Mouse (Mus musculus): ENCODE measurements around the gene Lysmd4. TPM values are rescaled to one million over a fixed set of nuclear protein-coding genes. Genes with fewer than 3 reads are reported as not detected.

The Lysmd4 gene
- polyA plus RNA-seq, 1 experiment from 2014 or later: 12.2 TPM

DNA sequence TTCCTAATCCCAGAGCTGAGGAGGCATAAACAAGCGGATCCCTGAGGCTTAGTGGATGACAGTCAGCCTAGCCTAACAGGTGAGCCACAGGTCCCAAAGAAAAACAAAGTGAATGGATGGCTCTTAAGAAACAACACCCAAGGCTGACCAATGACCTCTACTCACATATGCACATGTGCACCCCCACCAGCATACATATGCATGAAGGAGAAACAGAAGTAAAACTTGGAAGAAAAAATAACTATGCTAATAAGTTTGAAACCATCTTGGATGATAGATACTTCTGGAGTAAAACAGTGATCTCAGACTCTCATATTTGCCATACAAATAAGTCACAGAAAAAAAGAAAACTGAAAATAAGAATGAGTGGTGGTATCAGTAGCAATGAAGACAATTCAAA, 122.1 kb downstream of the Lysmd4 start:
- Histone ChIP-seq H3K9me3 (no peaks in the 10 kb centered on the region), H3K4me1 (peaks cover 6% of the 10 kb centered on the region), H3K36me3 (peaks cover 18% of the 10 kb centered on the region), H3K9ac (no peak overlapping the region), H3K4me2 (no peak overlapping the region), H3K27ac (replicated peaks) (no peak overlapping the region), H3K27me3 (replicated peaks) (no peaks in the 10 kb centered on the region), H3K4me3 (no peak overlapping the region)
- ATAC-seq (ENCODE audit: extremely low read depth, insufficient number of reproducible peaks, low FRiP score, low TSS enrichment): no peak
- 96% methylated on average over 1 of the region's 1 CpGs for WGBS

GRCm38 (mm10) chr7:67352989-67353388, 130.6 kb downstream of the Lysmd4 start:
- H3K9me3 ChIP-seq: no peaks in the 10 kb centered on the region
- H3K27me3 ChIP-seq (replicated peaks): no peaks in the 10 kb centered on the region
- H3K27ac ChIP-seq (replicated peaks): no peak overlapping the region
- H3K9ac ChIP-seq: no peak overlapping the region
- no peak for ATAC-seq (ENCODE audit: extremely low read depth, insufficient number of reproducible peaks, low FRiP score, low TSS enrichment)
- no peak overlapping the region for H3K4me2 ChIP-seq
- peaks cover 13% of the 10 kb centered on the region for H3K36me3 ChIP-seq
- no peak overlapping the region for H3K4me3 ChIP-seq
- 68% methylated on average over 4 of the region's 4 CpGs for WGBS
- peaks cover 8% of the 10 kb centered on the region for H3K4me1 ChIP-seq

GRCm38 (mm10) chr7:67353667-67354066, 131.3 kb downstream of the Lysmd4 start:
- Histone ChIP-seq H3K4me1 (peaks cover 8% of the 10 kb centered on the region), H3K27ac (replicated peaks) (no peak overlapping the region), H3K4me2 (no peak overlapping the region), H3K4me3 (no peak overlapping the region), H3K36me3 (peaks cover 13% of the 10 kb centered on the region), H3K9me3 (no peaks in the 10 kb centered on the region), H3K9ac (no peak overlapping the region), H3K27me3 (replicated peaks) (no peaks in the 10 kb centered on the region)
- 84% methylated on average over 6 of the region's 6 CpGs for WGBS
- ATAC-seq (ENCODE audit: extremely low read depth, insufficient number of reproducible peaks, low FRiP score, low TSS enrichment): no peak

GRCm38 (mm10) chr7:67355870-67356269, 133.5 kb downstream of the Lysmd4 start:
- no peaks in the 10 kb centered on the region for H3K27me3 ChIP-seq (replicated peaks)
- no peaks in the 10 kb centered on the region for H3K9me3 ChIP-seq
- peaks cover 18% of the 10 kb centered on the region for H3K4me1 ChIP-seq
- H3K4me3 ChIP-seq: no peak overlapping the region
- H3K27ac ChIP-seq (replicated peaks): no peak overlapping the region
- H3K9ac ChIP-seq: no peak overlapping the region
- no peak overlapping the region for H3K4me2 ChIP-seq
- 91% methylated on average over 5 of the region's 5 CpGs for WGBS
- no peak for ATAC-seq (ENCODE audit: extremely low read depth, insufficient number of reproducible peaks, low FRiP score, low TSS enrichment)
- H3K36me3 ChIP-seq: peaks cover 9% of the 10 kb centered on the region

Other genes starting within 250 kb of the Lysmd4 start
- gene Mef2a, start 150.3 kb downstream of the Lysmd4 start, polyA plus RNA-seq (2015; fragmentation: Nextera tagmentation; extraction: Ambion mirVana): 73.7 and 82.1 TPM in 2 replicates

Data from heart, embryonic 13.5 days (tissue).